Mouse (Mus musculus) lung, postnatal 4 days (tissue): Measurements from ENCODE around the gene Fbf1.
A peak's percentile ranks its signal among the peaks of the same experiment; 100 is the strongest.
"Not testable (repeated sequence)": the region's sequence is repeated elsewhere in the genome, so short reads cannot be mapped to it uniquely, and the experiment has no call there.

ENCODE experiments used
- DNase-seq, 2 experiments: peaks; one replicate each; pipeline ENCODE4 v3.0.0; 2021

Fbf1 gene

GRCm38 (mm10) chr11:116106963-116107776 lies 60.8 kb downstream of the Fbf1 start:
- DNase-seq, result no peak

- DNase-seq, result peak in 1 of 2 experiments; percentile 42
Observed at GRCm38 (mm10) chr11:116106154-116106962, 61.6 kb downstream of the Fbf1 start.

- no peak for DNase-seq
Observed at GRCm38 (mm10) chr11:116105065-116105464, 62.9 kb downstream of the Fbf1 start.

- DNase-seq, result peak; percentile 64 to 80
Observed at GRCm38 (mm10) chr11:116104006-116104646, 63.8 kb downstream of the Fbf1 start.

- DNase-seq, result peak in 1 of 2 experiments; percentile 23
Observed at GRCm38 (mm10) chr11:116103572-116103971, 64.4 kb downstream of the Fbf1 start.

- DNase-seq, result no peak
Observed at GRCm38 (mm10) chr11:116102472-116102871, 65.5 kb downstream of the Fbf1 start.

- DNase-seq, result peak; percentile 60 to 80
Observed at GRCm38 (mm10) chr11:116101931-116102381, 66.0 kb downstream of the Fbf1 start.

GRCm38 (mm10) chr11:116100839-116101238 lies 67.1 kb downstream of the Fbf1 start:
- DNase-seq, result no peak

- DNase-seq, result peak; percentile 54 to 77
Observed at GRCm38 (mm10) chr11:116100385-116100784, 67.6 kb downstream of the Fbf1 start.

- no peak for DNase-seq
Observed at GRCm38 (mm10) chr11:116099462-116099861, 68.5 kb downstream of the Fbf1 start.

GRCm38 (mm10) chr11:116098711-116099460 lies 69.1 kb downstream of the Fbf1 start:
- no peak for DNase-seq

GRCm38 (mm10) chr11:116096213-116097108 lies 71.5 kb downstream of the Fbf1 start:
- peak in 1 of 2 experiments; percentile 43 for DNase-seq

GRCm38 (mm10) chr11:116095573-116095972 lies 72.4 kb downstream of the Fbf1 start:
- DNase-seq, result peak; percentile 59 to 69

GRCm38 (mm10) chr11:116093771-116094565 lies 74.0 kb downstream of the Fbf1 start:
- no peak for DNase-seq

- DNase-seq, result not testable (repeated sequence)
Observed at GRCm38 (mm10) chr11:116092959-116093358, 75.0 kb downstream of the Fbf1 start.
